Mouse (Mus musculus) intestine, embryonic 16.5 days (tissue): ENCODE measurements at regions not wholly inside any gene's neighbourhood (a gene's known extent, or its start where the extent isn't known, plus 50 kb on each side); places are given as distances from the start of the nearest gene placed in this dataset.

ENCODE experiments used
- ATAC-seq: fragments of 200-750 bp; cut with Nextera tagmentation; 2 replicates; pipeline ENCODE4 v1.8.0; 2017; ENCODE audit warnings: moderate TSS enrichment, moderate library complexity
- H3K27ac ChIP-seq: fragments of 300-500 bp; sonication (generic); 2 replicates; pipeline ENCODE4 v1.5.1; 2014; ENCODE audit warnings: mild to moderate bottlenecking, low read length
- H3K27me3 ChIP-seq: fragments of 300-500 bp; sonication (generic); replicated peaks from 2 replicates; pipeline ENCODE4 v1.6.1; 2014; ENCODE audit warnings: low read length, control low read depth, mixed read lengths; ENCODE audit not compliant: control insufficient read depth, insufficient read depth
- H3K36me3 ChIP-seq: fragments of 300-500 bp; sonication (generic); 2 replicates; pipeline ENCODE4 v1.6.1; 2014; ENCODE audit warnings: low read length, control low read depth; ENCODE audit not compliant: control insufficient read depth, insufficient read depth
- H3K4me1 ChIP-seq: fragments of 300-500 bp; sonication (generic); 2 replicates; pipeline ENCODE4 v1.6.1; 2014; ENCODE audit warnings: low read length, control low read depth, mixed read lengths; ENCODE audit not compliant: control insufficient read depth, insufficient read depth
- H3K4me2 ChIP-seq: fragments of 300-500 bp; sonication (generic); 2 replicates; pipeline ENCODE4 v1.6.1; 2014; ENCODE audit warnings: low read depth, low read length, control low read depth
- H3K4me3 ChIP-seq: fragments of 300-500 bp; sonication (generic); 2 replicates; pipeline ENCODE4 v1.5.1; 2014; ENCODE audit warnings: mild to moderate bottlenecking, low read length
- H3K9ac ChIP-seq: fragments of 300-500 bp; sonication (generic); 2 replicates; pipeline ENCODE4 v1.6.1; 2014; ENCODE audit warnings: low read depth, low read length
- H3K9me3 ChIP-seq: fragments of 300-500 bp; sonication (generic); 2 replicates; pipeline ENCODE4 v1.6.1; 2016; ENCODE audit warnings: low read length, control low read depth; ENCODE audit not compliant: control insufficient read depth
- WGBS: fragments of 180-500 bp; shearing (Covaris S2); extraction: QIAGEN DNeasy Blood & Tissue Kit; methylation state at CpG from one replicate; pipeline ENCODE4 v1.1.7; 2014; 5-methylcytosine and 5-hydroxymethylcytosine counted together

DNA sequence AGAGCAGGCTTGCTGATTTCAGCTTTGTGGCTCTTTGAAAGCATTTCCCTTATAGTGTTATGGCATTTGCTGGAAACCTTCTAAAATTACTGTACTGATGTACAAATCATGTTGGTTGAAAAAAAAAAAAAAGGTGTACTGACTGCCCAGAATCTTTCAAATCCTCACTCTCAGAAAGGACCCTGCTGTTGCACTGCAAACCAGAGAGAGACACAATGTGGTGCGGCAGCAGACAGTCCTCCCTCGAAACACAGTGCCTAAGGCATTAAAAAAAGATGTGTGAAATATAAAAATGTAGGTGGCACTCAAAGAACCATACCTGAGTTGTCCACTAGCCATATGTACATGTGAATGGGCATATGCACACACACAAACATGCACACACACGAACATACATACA is 128.3 kb downstream of the Actr3 start:
- Histone ChIP-seq H3K4me2 (no peak overlapping the region), H3K4me1 (no peaks in the 10 kb centered on the region), H3K27ac (no peak overlapping the region), H3K36me3 (no peaks in the 10 kb centered on the region), H3K27me3 (no peaks in the 10 kb centered on the region), H3K9me3 (no peaks in the 10 kb centered on the region), H3K9ac (no peak overlapping the region), H3K4me3 (no peak overlapping the region)
- no peak for ATAC-seq
- 69% methylated on average over 3 of the region's 3 CpGs for WGBS

DNA sequence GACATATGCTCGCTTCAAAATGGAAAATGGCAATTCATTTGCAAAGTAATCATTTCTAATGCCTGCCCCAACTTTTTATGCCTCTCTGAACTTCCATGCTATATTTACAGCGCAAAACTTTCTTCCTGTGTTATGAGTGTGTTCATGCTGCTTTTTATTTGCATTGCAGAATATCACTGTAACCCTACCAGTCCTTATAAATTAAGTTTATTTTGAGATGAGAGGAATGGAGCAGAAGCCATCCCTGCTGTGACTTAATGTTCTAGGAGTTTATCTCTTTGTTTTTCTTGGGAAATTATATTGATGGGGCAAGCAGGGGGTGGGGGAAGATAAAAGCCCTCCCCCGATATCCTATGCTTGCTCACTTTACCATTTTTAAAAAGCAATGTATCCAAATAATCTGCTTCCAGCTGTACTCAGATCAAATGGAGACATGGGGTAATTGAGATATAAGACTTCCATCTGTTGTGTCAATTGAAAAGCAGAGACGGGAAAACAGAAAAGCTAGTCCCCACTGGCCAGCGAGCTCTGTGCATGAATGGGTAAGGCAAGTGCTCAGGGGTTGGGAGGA is 136.9 kb downstream of the Actr3 start:
- Histone ChIP-seq H3K4me3 (no peak overlapping the region), H3K27ac (no peak overlapping the region)

GRCm38 (mm10) chr1:125295646-125296045 is 139.9 kb downstream of the Actr3 start:
- Histone ChIP-seq H3K9ac (no peak overlapping the region), H3K27me3 (no peaks in the 10 kb centered on the region), H3K4me3 (no peak overlapping the region), H3K36me3 (no peaks in the 10 kb centered on the region), H3K27ac (no peak overlapping the region), H3K9me3 (no peaks in the 10 kb centered on the region), H3K4me2 (no peak overlapping the region), H3K4me1 (no peaks in the 10 kb centered on the region)
- no peak for ATAC-seq
- WGBS, result 81% methylated on average over 3 of the region's 3 CpGs

More for the DNA sequence above, 136.9 kb downstream of the Actr3 start:
- ATAC-seq, result no peak
- no peaks in the 10 kb centered on the region for H3K9me3 ChIP-seq
- no peaks in the 10 kb centered on the region for H3K36me3 ChIP-seq
- H3K27me3 ChIP-seq, result no peaks in the 10 kb centered on the region
- H3K9ac ChIP-seq, result no peak overlapping the region
- H3K4me2 ChIP-seq, result no peak overlapping the region
- H3K4me1 ChIP-seq, result no peaks in the 10 kb centered on the region
- WGBS, result 80% methylated on average over 5 of the region's 5 CpGs

DNA sequence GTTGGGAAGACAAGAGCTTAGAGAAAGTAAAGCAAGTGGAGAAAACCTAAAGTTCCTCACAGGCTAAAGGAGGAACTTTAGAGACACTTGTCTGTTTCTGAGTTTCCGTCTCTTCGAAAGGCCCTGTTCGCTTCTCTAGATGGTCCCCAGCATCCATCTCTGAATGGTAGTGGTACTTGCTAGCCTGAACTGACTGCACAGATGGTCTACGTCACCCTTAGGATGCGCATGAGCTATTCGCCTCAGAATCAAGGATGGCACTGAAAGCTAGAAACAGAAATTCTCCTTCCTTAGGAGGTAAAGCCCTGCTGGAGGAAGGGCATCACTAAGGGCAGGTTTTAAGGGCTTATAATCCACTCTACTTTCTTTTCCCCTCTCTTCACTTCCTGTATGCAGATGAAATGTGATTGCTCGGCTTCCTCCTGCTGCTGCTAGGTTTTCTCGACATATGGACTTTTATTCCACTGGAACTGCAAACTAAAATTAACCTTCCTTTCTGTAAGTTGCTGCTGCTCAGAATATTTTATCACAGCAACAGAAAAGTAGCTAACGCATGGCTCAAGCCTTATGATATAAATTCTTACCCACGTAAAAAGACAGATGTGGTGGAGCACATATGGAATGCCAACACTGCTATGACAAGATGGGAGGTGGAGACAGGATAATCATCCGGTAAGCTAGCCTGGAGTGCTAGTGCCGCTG is 145.1 kb downstream of the Actr3 start:
- Histone ChIP-seq H3K27me3 (no peaks in the 10 kb centered on the region), H3K9ac (no peak overlapping the region), H3K27ac (no peak overlapping the region), H3K4me2 (no peak overlapping the region), H3K36me3 (no peaks in the 10 kb centered on the region), H3K9me3 (no peaks in the 10 kb centered on the region), H3K4me1 (no peaks in the 10 kb centered on the region), H3K4me3 (no peak overlapping the region)
- ATAC-seq, result no peak
- WGBS, result 91% methylated on average over 12 of the region's 12 CpGs

- Histone ChIP-seq H3K27me3 (no peaks in the 10 kb centered on the region), H3K36me3 (no peaks in the 10 kb centered on the region), H3K4me3 (no peak overlapping the region), H3K9ac (no peak overlapping the region), H3K4me2 (no peak overlapping the region), H3K4me1 (no peaks in the 10 kb centered on the region), H3K9me3 (no peaks in the 10 kb centered on the region), H3K27ac (no peak overlapping the region)
- WGBS, result 54% methylated on average over 2 of the region's 2 CpGs
- ATAC-seq, result no peak
These were observed 149.2 kb downstream of the Actr3 start for GRCm38 (mm10) chr1:125286347-125286746.

GRCm38 (mm10) chr1:125284693-125285092 is 150.8 kb downstream of the Actr3 start:
- WGBS, result 68% methylated on average over 2 of the region's 2 CpGs
- no peak for ATAC-seq

GRCm38 (mm10) chr1:125273752-125274151 is 161.8 kb downstream of the Actr3 start:
- whole genome bisulfite sequencing, result 74% methylated on average over 2 of the region's 2 CpGs
- H3K4me1 ChIP-seq, result no peaks in the 10 kb centered on the region
- no peaks in the 10 kb centered on the region for H3K9me3 ChIP-seq
- no peak overlapping the region for H3K4me3 ChIP-seq
- H3K27me3 ChIP-seq, result no peaks in the 10 kb centered on the region
- no peak overlapping the region for H3K27ac ChIP-seq
- no peak overlapping the region for H3K4me2 ChIP-seq
- H3K36me3 ChIP-seq, result no peaks in the 10 kb centered on the region
- H3K9ac ChIP-seq, result no peak overlapping the region
- 0 out of 2 replicates have a peak, but pooled peaks have one; percentile 38 for ATAC-seq

More at GRCm38 (mm10) chr1:125284693-125285092, 150.8 kb downstream of the Actr3 start:
- no peak overlapping the region for H3K4me2 ChIP-seq
- H3K36me3 ChIP-seq, result no peaks in the 10 kb centered on the region
- no peak overlapping the region for H3K9ac ChIP-seq
- no peak overlapping the region for H3K4me3 ChIP-seq
- H3K4me1 ChIP-seq, result no peaks in the 10 kb centered on the region
- no peaks in the 10 kb centered on the region for H3K27me3 ChIP-seq
- H3K9me3 ChIP-seq, result no peaks in the 10 kb centered on the region
- no peak overlapping the region for H3K27ac ChIP-seq

GRCm38 (mm10) chr1:125263684-125264083 is 171.8 kb downstream of the Actr3 start:
- H3K27ac ChIP-seq, result no peak overlapping the region
- ATAC-seq, result no peak
- H3K9me3 ChIP-seq, result no peaks in the 10 kb centered on the region
- no peak overlapping the region for H3K4me3 ChIP-seq
- WGBS, result 70% methylated on average over 6 of the region's 6 CpGs
- H3K4me2 ChIP-seq, result no peak overlapping the region
- no peaks in the 10 kb centered on the region for H3K36me3 ChIP-seq
- no peaks in the 10 kb centered on the region for H3K4me1 ChIP-seq
- H3K27me3 ChIP-seq, result no peaks in the 10 kb centered on the region
- no peak overlapping the region for H3K9ac ChIP-seq

DNA sequence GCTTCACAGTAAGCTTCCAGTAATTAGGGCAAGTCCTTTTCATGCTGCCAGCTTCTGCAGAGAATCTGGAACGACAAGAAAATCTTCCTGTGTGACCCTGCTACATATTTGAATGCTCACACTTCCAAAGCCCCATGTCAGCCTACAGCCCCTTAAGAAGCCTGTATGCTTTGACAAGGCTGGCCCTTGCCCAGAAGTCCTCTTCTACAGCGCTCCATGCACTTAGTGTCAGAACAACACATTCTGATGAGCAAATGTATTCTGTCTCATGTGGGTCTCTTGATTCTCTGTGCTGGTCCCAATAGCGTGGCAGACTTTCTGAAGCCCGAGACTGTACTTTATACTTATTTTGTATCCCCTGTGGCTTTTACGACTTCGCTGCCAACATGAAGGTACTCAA is 172.5 kb downstream of the Actr3 start:
- no peak for ATAC-seq
- Histone ChIP-seq H3K27me3 (no peaks in the 10 kb centered on the region), H3K4me1 (no peaks in the 10 kb centered on the region), H3K9me3 (no peaks in the 10 kb centered on the region), H3K27ac (no peak overlapping the region), H3K4me2 (no peak overlapping the region), H3K36me3 (no peaks in the 10 kb centered on the region), H3K4me3 (no peak overlapping the region), H3K9ac (no peak overlapping the region)
- 86% methylated on average over 6 of the region's 6 CpGs for WGBS
